Mouse (Mus musculus) Patski (cell line): ENCODE measurements at regions not wholly inside any gene's neighbourhood (a gene's known extent, or its start where the extent isn't known, plus 50 kb on each side); places are given as distances from the start of the nearest gene placed in this dataset.

ENCODE experiments used
- ATAC-seq: fragments of 100-300 bp; one replicate; pipeline ENCODE4 v1.8.0; 2021
- CTCF ChIA-PET: fragments of 350-600 bp; sonication (Branson Sonifier 250); formaldehyde crosslinking; loops from one replicate; lab custom pipeline; 2022; ENCODE audit warnings: inconsistent platforms; lab: Charles Lee
- POLR2A ChIA-PET: fragments of 350-600 bp; sonication (Branson Sonifier 250); formaldehyde crosslinking; loops from one replicate; lab custom pipeline; 2022; ENCODE audit warnings: antibody characterized with exemption, inconsistent platforms; lab: Charles Lee
- DNase-seq: peaks from one replicate; pipeline ENCODE4 v3.0.0-alpha.2; 2011; ENCODE audit warnings: low read depth, low spot score
- H3K27me3 ChIP-seq: fragments of 371-371 bp; one replicate; pipeline ENCODE4 v1.5.1; 2021
- CTCF ChIP-seq: fragments of 100-300 bp; IDR thresholded peaks from one replicate; pipeline ENCODE4 v1.5.1; 2021
- in situ Hi-C: fragments of 300-500 bp; cut with MboI; formaldehyde crosslinking; loops from 3 replicates; pipeline ENCODE4 v1.11.1; 2018; ENCODE audit warnings: low pct_unique_long_range_greater_than_20kb, mixed read lengths

DNA sequence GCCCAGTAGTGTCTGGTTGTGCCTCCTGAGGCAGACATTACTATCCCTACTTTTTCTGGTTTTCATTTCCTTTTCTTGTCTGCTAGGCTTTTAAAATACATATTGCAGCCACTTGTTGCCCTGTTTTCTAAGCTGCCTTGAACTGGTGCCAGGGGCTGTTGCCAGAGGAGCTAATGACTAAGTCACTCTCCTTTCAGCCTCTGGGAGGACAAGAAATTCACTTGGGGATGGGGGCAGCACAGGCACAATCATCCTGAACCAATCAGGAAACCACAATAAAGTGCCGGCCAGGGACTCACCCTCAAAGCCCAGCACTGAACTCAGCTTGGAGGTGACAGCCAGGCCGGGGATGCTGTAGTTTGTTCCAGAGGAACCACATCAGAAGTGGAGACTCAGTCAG is 740.3 kb downstream of the Dhx35 start:
- TF ChIP-seq CTCF, result no peak
- no peak for DNase-seq
- ChIA-PET CTCF (interaction anchor here (1.3 kb wide), 1 partner anchor 14 kb away, joined by 3 read pairs; no protein-coding TSS in a partner anchor), POLR2A (no interaction called here)
- no peak for ATAC-seq
- in situ Hi-C loops, result no loop called here
- H3K27me3 ChIP-seq, result no peaks in the 10 kb centered on the region

DNA sequence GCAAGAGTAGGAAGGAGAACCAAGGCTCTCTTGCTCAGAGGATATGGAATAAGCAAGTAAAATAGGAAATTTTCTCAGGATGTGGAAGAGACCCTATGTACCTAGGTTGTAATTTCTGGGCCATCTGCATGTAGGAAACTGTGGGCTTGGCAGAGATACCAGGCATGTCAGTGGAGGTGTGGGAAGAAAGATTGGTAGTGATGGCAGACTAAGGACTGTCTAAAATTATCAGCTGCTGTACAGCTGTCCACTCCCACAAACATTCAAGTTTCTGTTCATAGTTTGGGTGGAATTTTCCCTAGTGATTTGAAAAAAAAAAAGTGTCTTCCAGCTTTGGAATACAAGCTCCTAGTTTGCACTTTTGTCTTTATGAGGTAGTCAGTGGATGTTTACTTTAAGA is 744.7 kb downstream of the Dhx35 start:
- H3K27me3 ChIP-seq, result no peaks in the 10 kb centered on the region
- CTCF ChIA-PET, result no interaction called here
- DNase-seq (no peak), ATAC-seq (no peak)
- POLR2A ChIA-PET, result interaction anchor here (0.5 to 1.1 kb wide), 2 partner anchors 31 to 798 kb away, joined by 3 read pairs; no protein-coding TSS in a partner anchor
- in situ Hi-C loops, result no loop called here
- no peak for TF ChIP-seq CTCF

DNA sequence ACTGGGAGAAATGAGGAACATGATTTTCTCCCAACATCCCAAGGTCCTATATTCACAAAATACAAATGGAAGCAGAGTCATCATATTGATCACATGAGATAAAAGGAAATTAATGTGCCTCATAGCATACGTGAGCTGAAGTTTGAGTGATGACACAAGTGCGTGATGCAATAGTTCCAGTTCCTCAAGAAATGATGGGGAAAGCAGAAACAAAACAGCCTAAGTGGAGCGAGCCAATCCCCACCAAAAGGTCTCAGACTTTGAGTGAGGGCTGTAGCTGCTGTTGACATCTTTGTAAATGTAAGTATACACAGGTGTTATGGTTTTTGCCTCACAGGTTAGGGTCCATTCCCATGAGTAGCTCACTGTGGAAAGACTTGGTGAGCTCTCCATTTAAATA is 763.0 kb downstream of the Dhx35 start:
- no peak for DNase-seq
- CTCF ChIA-PET, result no interaction called here
- no peak for TF ChIP-seq CTCF
- in situ Hi-C loops, result no loop called here
- H3K27me3 ChIP-seq, result no peaks in the 10 kb centered on the region
- POLR2A ChIA-PET, result no interaction called here
- ATAC-seq, result no peak

DNA sequence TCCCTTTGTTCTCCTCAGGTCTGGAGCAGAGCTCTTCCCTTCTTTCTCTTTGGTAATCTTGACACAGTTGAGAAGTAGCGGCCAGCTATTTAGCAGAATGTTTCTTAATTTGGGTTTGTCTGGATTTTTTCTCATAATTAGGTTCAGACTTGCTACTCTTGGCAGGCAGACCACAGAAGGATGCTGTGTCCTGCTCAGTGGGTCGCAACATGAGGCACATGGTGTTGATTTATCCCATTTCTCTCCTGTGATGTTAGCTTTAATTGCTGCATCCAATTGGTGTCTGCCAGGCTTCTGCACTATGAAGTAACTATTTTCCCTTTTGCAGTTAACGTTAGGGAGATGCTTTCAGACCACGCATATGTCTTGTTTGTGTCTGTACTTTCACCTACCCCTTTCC is 768.7 kb downstream of the Gm826 start:
- ChIA-PET CTCF (no interaction called here), POLR2A (no interaction called here)
- H3K27me3 ChIP-seq, result no peaks in the 10 kb centered on the region
- in situ Hi-C loops, result no loop called here
- TF ChIP-seq CTCF, result no peak
- DNase-seq, result no peak
- ATAC-seq, result no peak

DNA sequence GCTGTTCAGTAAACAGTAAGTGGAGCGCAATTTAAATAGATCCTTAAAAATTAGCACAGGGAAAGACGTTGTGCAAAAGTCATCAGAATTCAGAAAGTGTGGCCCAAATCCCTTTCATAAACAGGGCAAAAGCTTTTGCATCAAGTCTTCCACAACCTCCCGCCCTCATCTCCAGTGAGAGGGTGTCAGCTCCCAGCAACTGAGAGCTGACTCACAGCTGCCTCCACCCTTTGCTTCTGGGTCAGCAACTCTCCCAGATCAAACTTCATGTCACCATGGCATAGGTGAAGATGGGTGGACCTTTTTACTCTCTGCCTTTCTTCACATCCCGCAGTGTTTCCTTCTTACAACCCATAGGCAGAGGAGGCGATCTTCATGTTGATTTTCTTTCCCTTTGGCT is 768.0 kb downstream of the Gm826 start:
- in situ Hi-C loops, result no loop called here
- no peak for TF ChIP-seq CTCF
- POLR2A ChIA-PET, result no interaction called here
- DNase-seq (no peak), ATAC-seq (no peak)
- no peaks in the 10 kb centered on the region for H3K27me3 ChIP-seq
- CTCF ChIA-PET, result no interaction called here

DNA sequence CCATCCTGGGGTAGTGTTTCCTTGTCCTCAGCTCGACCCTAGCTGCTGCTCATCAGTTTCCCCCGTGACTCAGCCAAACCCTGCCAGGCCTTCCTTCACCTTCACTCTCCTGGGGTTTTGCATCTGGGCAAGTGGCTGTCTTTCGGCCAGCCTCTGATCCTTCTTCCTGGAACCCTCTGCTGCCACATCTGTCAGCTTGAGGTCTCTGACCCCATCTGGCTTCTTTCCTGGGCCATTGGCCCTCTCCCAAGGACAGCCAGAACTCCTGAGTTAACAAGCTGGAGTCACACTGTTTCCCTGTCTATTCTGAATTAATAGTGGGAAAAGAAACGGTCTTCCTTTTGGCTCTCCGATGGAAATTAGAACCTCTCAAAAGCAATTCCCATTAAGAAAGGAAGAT is 767.5 kb downstream of the Gm826 start:
- ATAC-seq, result no peak

DNA sequence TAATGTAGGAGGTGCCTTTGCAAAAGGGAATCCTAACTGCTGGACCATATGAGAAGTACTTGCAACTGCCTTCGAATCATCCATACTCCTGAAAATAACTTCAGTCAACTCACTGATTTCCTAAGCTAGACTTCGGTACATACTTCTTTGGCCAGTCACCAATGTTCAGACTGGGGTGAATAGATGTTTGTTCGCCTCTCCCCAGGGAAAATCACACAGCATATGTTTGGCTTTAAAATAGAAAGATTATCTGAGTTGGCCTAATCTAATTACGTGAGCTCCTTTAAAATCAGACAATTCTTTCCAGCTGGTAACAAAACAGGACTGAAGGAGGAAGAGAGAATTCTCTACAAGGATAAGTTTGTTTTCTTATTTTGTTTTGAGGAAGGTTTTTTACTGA is 765.6 kb downstream of the Gm826 start:
- ChIA-PET CTCF (interaction anchor here (1.2 to 1.7 kb wide), 4 partner anchors 10 to 50 kb away, joined by 3 to 4 read pairs (median 4); no protein-coding TSS in a partner anchor), POLR2A (no interaction called here)
- ATAC-seq, result no peak
- in situ Hi-C loops, result no loop called here
- no peak for TF ChIP-seq CTCF
- DNase-seq, result no peak
- no peaks in the 10 kb centered on the region for H3K27me3 ChIP-seq

More for the DNA sequence above, 767.5 kb downstream of the Gm826 start:
- no peak for TF ChIP-seq CTCF
- in situ Hi-C loops, result no loop called here
- no peaks in the 10 kb centered on the region for H3K27me3 ChIP-seq
- no peak for DNase-seq
- POLR2A ChIA-PET, result no interaction called here
- CTCF ChIA-PET, result no interaction called here

DNA sequence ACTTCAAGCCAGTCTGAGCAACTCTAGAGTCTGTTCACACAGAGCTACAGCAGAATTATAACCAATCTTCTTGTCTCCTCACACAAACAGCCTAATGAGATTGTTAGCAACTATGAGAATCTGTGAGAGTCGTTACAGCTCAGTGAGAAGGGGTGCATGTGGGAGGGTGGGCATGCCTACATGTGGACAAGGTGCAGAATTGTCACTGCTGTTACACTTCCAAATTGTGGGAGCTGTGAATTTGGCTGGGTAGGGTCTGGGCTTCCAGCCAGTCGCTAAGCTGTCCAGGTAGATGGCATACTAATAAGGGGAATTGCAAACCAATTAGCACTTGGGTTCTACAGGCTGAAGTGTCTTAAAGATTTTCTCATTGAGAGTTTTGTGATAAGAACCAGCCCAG is 762.1 kb downstream of the Gm826 start:
- CTCF ChIA-PET, result interaction anchor here (1.3 kb wide), 2 partner anchors 10 to 55 kb away, joined by 3 read pairs; no protein-coding TSS in a partner anchor
- no peak for DNase-seq
- POLR2A ChIA-PET, result no interaction called here
- no peak for TF ChIP-seq CTCF
- H3K27me3 ChIP-seq, result no peaks in the 10 kb centered on the region
- ATAC-seq, result no peak
- in situ Hi-C loops, result no loop called here

DNA sequence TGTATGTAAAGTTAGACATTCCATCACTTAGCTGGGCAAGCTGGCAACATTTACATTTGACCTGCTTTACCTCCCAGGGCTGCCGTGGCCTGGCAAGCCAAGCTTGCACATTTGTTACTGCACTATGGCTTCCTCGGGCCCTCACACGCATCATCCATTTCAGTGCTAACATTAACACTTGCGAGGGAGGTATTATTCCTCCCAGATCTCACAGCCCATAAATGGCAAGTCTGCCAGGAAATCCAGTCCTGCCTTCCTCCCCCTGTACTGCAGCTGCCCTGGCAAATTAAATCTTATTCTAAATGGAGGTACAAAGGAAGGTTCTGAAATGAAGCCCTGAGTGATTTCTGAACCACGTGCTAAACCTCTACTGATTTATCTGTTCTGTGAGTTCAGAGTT is 758.7 kb downstream of the Gm826 start:
- ChIA-PET POLR2A (no interaction called here), CTCF (no interaction called here)
- no peak for TF ChIP-seq CTCF
- in situ Hi-C loops, result no loop called here
- DNase-seq (no peak), ATAC-seq (no peak)
- H3K27me3 ChIP-seq, result no peaks in the 10 kb centered on the region

DNA sequence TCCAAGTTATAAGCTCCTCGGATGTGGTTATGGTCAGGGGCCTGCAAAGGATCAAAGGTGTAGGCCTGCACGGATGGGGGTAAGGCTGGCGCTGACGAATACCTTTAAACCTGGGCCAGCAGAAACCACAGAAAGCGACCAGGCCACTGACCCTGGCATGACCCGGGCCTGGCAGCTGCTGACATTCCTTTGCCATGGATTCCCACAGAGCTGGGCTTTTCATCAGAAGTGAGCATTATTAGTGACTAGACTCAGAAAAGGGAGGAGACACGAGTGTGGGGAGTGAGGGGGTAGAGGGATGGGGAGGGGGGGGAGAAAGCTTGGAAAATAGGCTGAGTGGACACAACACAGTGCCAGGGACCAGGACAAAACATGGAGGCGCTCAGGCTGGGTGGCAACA is 750.9 kb downstream of the Gm826 start:
- no peaks in the 10 kb centered on the region for H3K27me3 ChIP-seq
- DNase-seq, result no peak
- no peak for TF ChIP-seq CTCF
- in situ Hi-C loops, result no loop called here
- ChIA-PET POLR2A (no interaction called here), CTCF (no interaction called here)
- ATAC-seq, result no peak

DNA sequence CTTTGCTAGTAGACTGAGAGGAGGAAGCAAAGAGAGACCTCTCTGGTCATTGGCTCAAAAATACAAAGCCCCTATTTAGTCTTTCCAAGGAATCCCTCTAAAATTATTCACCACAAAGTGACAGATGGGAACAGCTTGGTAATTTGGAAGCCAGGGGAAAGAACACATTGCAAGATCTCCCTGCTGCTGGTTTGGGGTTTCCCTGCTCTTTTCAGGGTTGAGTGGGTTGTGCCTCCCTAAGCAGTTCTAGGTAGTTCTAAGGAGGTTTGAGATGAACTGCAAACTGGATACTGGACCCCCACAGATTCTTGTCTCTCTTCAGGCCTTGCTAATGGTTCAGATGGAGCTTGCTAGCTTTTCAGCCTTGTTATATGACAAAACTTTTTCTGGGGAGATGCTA is 749.3 kb downstream of the Gm826 start:
- in situ Hi-C loops, result no loop called here
- CTCF ChIA-PET, result no interaction called here
- no peaks in the 10 kb centered on the region for H3K27me3 ChIP-seq
- POLR2A ChIA-PET, result no interaction called here
- DNase-seq (no peak), ATAC-seq (no peak)
- no peak for TF ChIP-seq CTCF
